Mouse (Mus musculus) adipocyte (in vitro differentiated cells): ENCODE measurements at regions not wholly inside any gene's neighbourhood (a gene's known extent, or its start where the extent isn't known, plus 50 kb on each side); places are given as distances from the start of the nearest gene placed in this dataset.

ENCODE experiments used
- DNase-seq: peaks from one replicate; pipeline ENCODE4 v3.0.0-alpha.2; 2016; ENCODE audit warnings: low spot score

DNA sequence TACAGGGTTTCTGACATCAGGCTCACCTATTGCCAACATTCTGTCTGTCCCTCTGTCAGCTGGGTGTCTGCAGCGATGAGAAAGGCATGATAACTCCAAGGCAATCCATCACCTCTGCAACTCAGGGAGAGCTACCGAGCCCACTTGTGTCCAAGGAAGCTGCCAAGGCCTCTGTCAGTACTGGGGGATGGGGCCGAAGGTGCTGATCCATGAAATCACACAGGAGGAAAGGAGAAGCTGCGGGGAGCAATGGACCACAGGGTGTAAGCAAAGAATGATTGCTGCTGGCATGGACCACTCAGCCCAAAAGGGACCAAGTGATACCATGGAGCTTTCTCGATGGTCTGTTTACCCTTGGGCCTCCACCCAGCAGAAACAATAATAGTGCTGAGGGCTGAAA is 67.5 kb upstream of the Mid1ip1 start:
- DNase-seq, result no peak

DNA sequence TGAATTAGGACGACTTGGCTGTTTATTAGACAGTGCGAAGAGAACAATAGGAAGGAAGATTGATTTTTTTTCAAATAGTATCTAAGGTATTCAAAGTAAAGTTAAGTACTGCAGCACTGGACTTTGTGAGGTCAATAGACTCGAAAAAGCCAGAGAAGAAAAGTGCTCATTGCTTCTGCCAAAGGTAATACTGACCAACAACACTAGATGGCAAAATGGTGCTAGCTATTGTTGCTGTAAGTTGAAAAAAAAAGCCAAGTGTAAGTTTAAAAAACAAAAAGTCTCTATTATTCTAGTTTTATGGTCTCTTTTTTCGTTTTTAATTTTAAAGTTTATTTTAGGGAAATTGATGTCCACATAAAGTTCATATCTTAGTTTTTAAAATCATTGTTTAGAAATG is 63.9 kb upstream of the Mid1ip1 start:
- DNase-seq, result peak; percentile 75
